Mouse (Mus musculus) hindbrain, embryonic 11.5 days (tissue): ENCODE measurements around the gene Mrc1. TPM values are rescaled to one million over a fixed set of nuclear protein-coding genes. Genes with fewer than 3 reads are reported as not detected.

Experiments
- ATAC-seq: fragments of 200-750 bp; cut with Nextera tagmentation; 2 replicates; pipeline ENCODE4 v1.8.0; 2017; ENCODE audit warnings: mild to moderate bottlenecking, moderate TSS enrichment, moderate library complexity; ENCODE audit not compliant: low FRiP score
- DNase-seq: peaks from one replicate; pipeline ENCODE4 v3.0.0-alpha.2; 2015; ENCODE audit warnings: low spot score
- H3K27ac ChIP-seq: fragments of 300-500 bp; sonication (generic); 2 replicates; pipeline ENCODE4 v1.5.1; 2014; ENCODE audit warnings: mild to moderate bottlenecking, low read depth, low read length
- H3K27me3 ChIP-seq: fragments of 300-500 bp; sonication (generic); 2 replicates; pipeline ENCODE4 v1.6.1; 2014; ENCODE audit warnings: mild to moderate bottlenecking, low read length, moderate library complexity, mixed read lengths; ENCODE audit not compliant: control insufficient read depth, insufficient read depth
- H3K36me3 ChIP-seq: fragments of 300-500 bp; sonication (generic); 2 replicates; pipeline ENCODE4 v1.6.1; 2014; ENCODE audit warnings: mild to moderate bottlenecking, low read length, moderate library complexity, mixed read lengths; ENCODE audit not compliant: control insufficient read depth, insufficient read depth
- H3K4me1 ChIP-seq: fragments of 300-500 bp; sonication (generic); replicated peaks from 2 replicates; pipeline ENCODE4 v1.6.1; 2014; ENCODE audit warnings: low read length, mixed read lengths; ENCODE audit not compliant: control insufficient read depth, insufficient read depth
- H3K4me2 ChIP-seq: fragments of 300-500 bp; sonication (generic); replicated peaks from 2 replicates; pipeline ENCODE4 v1.6.1; 2014; ENCODE audit warnings: mild to moderate bottlenecking, low read depth, low read length
- H3K4me3 ChIP-seq: fragments of 300-500 bp; sonication (generic); 2 replicates; pipeline ENCODE4 v1.5.1; 2014; ENCODE audit warnings: low read depth, low read length
- H3K9ac ChIP-seq: fragments of 300-500 bp; sonication (generic); 2 replicates; pipeline ENCODE4 v1.6.1; 2014; ENCODE audit warnings: low read depth, low read length
- H3K9me3 ChIP-seq: fragments of 300-500 bp; sonication (generic); 2 replicates; pipeline ENCODE4 v1.6.1; 2016; ENCODE audit warnings: low read length; ENCODE audit not compliant: control insufficient read depth
- WGBS: fragments of 180-500 bp; shearing (Covaris S2); extraction: QIAGEN DNeasy Blood & Tissue Kit; methylation state at CpG from one replicate; pipeline ENCODE4 v1.1.7; 2014; 5-methylcytosine and 5-hydroxymethylcytosine counted together
- polyA plus RNA-seq: library from polyadenylated mRNA; unstranded; fragments of >200 nt; fragmentation: Nextera tagmentation; extraction: Ambion mirVana; gene quantifications from 2 replicates; pipeline ENCODE4 v1.2.1, GENCODE M21; 2014

Mrc1 gene
- polyA plus RNA-seq, 1 experiment from 2014 or later: 6.9 TPM

- no peak for ATAC-seq
- Histone ChIP-seq H3K4me2 (no peak overlapping the region), H3K27ac (no peak overlapping the region), H3K9ac (no peak overlapping the region), H3K4me3 (no peak overlapping the region), H3K27me3 (no peaks in the 10 kb centered on the region), H3K4me1 (no peaks in the 10 kb centered on the region), H3K9me3 (no peaks in the 10 kb centered on the region), H3K36me3 (no peaks in the 10 kb centered on the region)
- WGBS: 87% methylated on average over 3 of the region's 3 CpGs
- DNase-seq: no peak
Measured at GRCm38 (mm10) chr2:14251938-14252337, 22.7 kb downstream of the Mrc1 start.

GRCm38 (mm10) chr2:14258345-14258850 lies 29.2 kb downstream of the Mrc1 start:
- no peak for ATAC-seq
- H3K4me1 ChIP-seq: no peaks in the 10 kb centered on the region

GRCm38 (mm10) chr2:14262090-14262489 lies 32.9 kb downstream of the Mrc1 start:
- H3K27ac ChIP-seq: no peak overlapping the region
- no peaks in the 10 kb centered on the region for H3K27me3 ChIP-seq
- H3K9ac ChIP-seq: no peak overlapping the region
- DNase-seq (no peak), ATAC-seq (no peak)
- whole genome bisulfite sequencing: 87% methylated on average over 1 of the region's 1 CpGs
- H3K9me3 ChIP-seq: no peaks in the 10 kb centered on the region
- H3K4me1 ChIP-seq: no peaks in the 10 kb centered on the region
- H3K36me3 ChIP-seq: no peaks in the 10 kb centered on the region
- no peak overlapping the region for H3K4me3 ChIP-seq
- no peak overlapping the region for H3K4me2 ChIP-seq

More at GRCm38 (mm10) chr2:14258345-14258850, 29.2 kb downstream of the Mrc1 start:
- H3K9me3 ChIP-seq: no peaks in the 10 kb centered on the region
- no peaks in the 10 kb centered on the region for H3K27me3 ChIP-seq
- DNase-seq: no peak
- no peak overlapping the region for H3K9ac ChIP-seq
- no peaks in the 10 kb centered on the region for H3K36me3 ChIP-seq
- H3K4me2 ChIP-seq: no peak overlapping the region
- H3K27ac ChIP-seq: no peak overlapping the region
- no peak overlapping the region for H3K4me3 ChIP-seq

GRCm38 (mm10) chr2:14269160-14269559 lies 40.0 kb downstream of the Mrc1 start:
- ATAC-seq (no peak), DNase-seq (no peak)
- Histone ChIP-seq H3K4me2 (no peak overlapping the region), H3K27me3 (no peaks in the 10 kb centered on the region), H3K36me3 (no peaks in the 10 kb centered on the region), H3K9ac (no peak overlapping the region), H3K4me3 (no peak overlapping the region), H3K4me1 (no peaks in the 10 kb centered on the region), H3K9me3 (no peaks in the 10 kb centered on the region), H3K27ac (no peak overlapping the region)
- WGBS: 80% methylated on average over 1 of the region's 1 CpGs

GRCm38 (mm10) chr2:14272088-14272487 lies 42.9 kb downstream of the Mrc1 start:
- WGBS: 88% methylated on average over 1 of the region's 1 CpGs

GRCm38 (mm10) chr2:14275796-14276195 lies 46.6 kb downstream of the Mrc1 start:
- H3K27me3 ChIP-seq: no peaks in the 10 kb centered on the region
- DNase-seq (no peak), ATAC-seq (no peak)
- H3K27ac ChIP-seq: no peak overlapping the region
- H3K4me1 ChIP-seq: no peaks in the 10 kb centered on the region
- H3K4me2 ChIP-seq: no peak overlapping the region
- H3K9ac ChIP-seq: no peak overlapping the region
- H3K4me3 ChIP-seq: no peak overlapping the region
- no peaks in the 10 kb centered on the region for H3K36me3 ChIP-seq
- 73% methylated on average over 5 of the region's 5 CpGs for WGBS
- H3K9me3 ChIP-seq: no peaks in the 10 kb centered on the region

More at GRCm38 (mm10) chr2:14272088-14272487, 42.9 kb downstream of the Mrc1 start:
- DNase-seq (no peak), ATAC-seq (no peak)
- Histone ChIP-seq H3K4me1 (no peaks in the 10 kb centered on the region), H3K4me3 (no peak overlapping the region), H3K27ac (no peak overlapping the region), H3K36me3 (no peaks in the 10 kb centered on the region), H3K4me2 (no peak overlapping the region), H3K27me3 (no peaks in the 10 kb centered on the region), H3K9me3 (no peaks in the 10 kb centered on the region), H3K9ac (no peak overlapping the region)

- no peak for DNase-seq
- H3K4me1 ChIP-seq: no peaks in the 10 kb centered on the region
- H3K27me3 ChIP-seq: no peaks in the 10 kb centered on the region
- H3K4me2 ChIP-seq: no peak overlapping the region
- no peaks in the 10 kb centered on the region for H3K36me3 ChIP-seq
- whole genome bisulfite sequencing: 69% methylated on average over 2 of the region's 2 CpGs
- no peak for ATAC-seq
- no peak overlapping the region for H3K9ac ChIP-seq
- no peak overlapping the region for H3K27ac ChIP-seq
- no peak overlapping the region for H3K4me3 ChIP-seq
- no peaks in the 10 kb centered on the region for H3K9me3 ChIP-seq
Measured at GRCm38 (mm10) chr2:14279256-14279655, 50.1 kb downstream of the Mrc1 start.

GRCm38 (mm10) chr2:14279795-14280194 lies 50.6 kb downstream of the Mrc1 start:
- DNase-seq (no peak), ATAC-seq (no peak)
- H3K4me3 ChIP-seq: no peak overlapping the region
- no peak overlapping the region for H3K9ac ChIP-seq
- 88% methylated on average over 6 of the region's 6 CpGs for WGBS
- no peak overlapping the region for H3K4me2 ChIP-seq
- no peaks in the 10 kb centered on the region for H3K27me3 ChIP-seq
- H3K4me1 ChIP-seq: no peaks in the 10 kb centered on the region
- H3K9me3 ChIP-seq: no peaks in the 10 kb centered on the region
- H3K27ac ChIP-seq: no peak overlapping the region
- no peaks in the 10 kb centered on the region for H3K36me3 ChIP-seq

GRCm38 (mm10) chr2:14295334-14295733 lies 66.1 kb downstream of the Mrc1 start:
- no peak overlapping the region for H3K4me2 ChIP-seq
- H3K4me3 ChIP-seq: no peak overlapping the region
- no peak overlapping the region for H3K27ac ChIP-seq
- H3K4me1 ChIP-seq: no peaks in the 10 kb centered on the region
- no peaks in the 10 kb centered on the region for H3K36me3 ChIP-seq
- no peak overlapping the region for H3K9ac ChIP-seq
- ATAC-seq (peak; percentile 65), DNase-seq (peak; percentile 88)
- H3K27me3 ChIP-seq: no peaks in the 10 kb centered on the region
- WGBS: 48% methylated on average over 5 of the region's 5 CpGs
- H3K9me3 ChIP-seq: no peaks in the 10 kb centered on the region
